Mouse (Mus musculus) liver, embryonic 11.5 days (tissue): ENCODE measurements around the gene Susd5. TPM values are rescaled to one million over a fixed set of nuclear protein-coding genes. Genes with fewer than 3 reads are reported as not detected.
"Not testable (repeated sequence)": the region's sequence is repeated elsewhere in the genome, so short reads cannot be mapped to it uniquely, and the experiment has no call there.

Source experiments
- ATAC-seq: fragments of 200-750 bp; cut with Nextera tagmentation; replicated peaks from 2 replicates; pipeline ENCODE4 v1.8.0; 2017; ENCODE audit warnings: moderate number of reproducible peaks, mild to moderate bottlenecking, moderate TSS enrichment, moderate library complexity; ENCODE audit not compliant: low FRiP score
- DNase-seq: peaks from one replicate; pipeline ENCODE4 v3.0.0-alpha.2; 2017; ENCODE audit warnings: low spot score
- H3K27ac ChIP-seq: fragments of 300-500 bp; sonication (generic); 2 replicates; pipeline ENCODE4 v1.5.1; 2014; ENCODE audit warnings: mild to moderate bottlenecking, low read depth, low read length, control low read depth
- H3K27me3 ChIP-seq: fragments of 300-500 bp; sonication (generic); replicated peaks from 2 replicates; pipeline ENCODE4 v1.6.1; 2014; ENCODE audit warnings: low read length, mixed read lengths; ENCODE audit not compliant: control insufficient read depth, insufficient read depth
- H3K36me3 ChIP-seq: fragments of 300-500 bp; sonication (generic); 2 replicates; pipeline ENCODE4 v1.6.1; 2014; ENCODE audit warnings: mild to moderate bottlenecking, low read length, moderate library complexity, mixed read lengths; ENCODE audit not compliant: control insufficient read depth, insufficient read depth
- H3K4me1 ChIP-seq: fragments of 300-500 bp; sonication (generic); replicated peaks from 2 replicates; pipeline ENCODE4 v1.6.1; 2014; ENCODE audit warnings: low read length, mixed read lengths; ENCODE audit not compliant: control insufficient read depth, insufficient read depth
- H3K4me2 ChIP-seq: fragments of 300-500 bp; sonication (generic); 2 replicates; pipeline ENCODE4 v1.6.1; 2014; ENCODE audit warnings: mild to moderate bottlenecking, control low read depth, moderate library complexity
- H3K4me3 ChIP-seq: fragments of 300-500 bp; sonication (generic); 2 replicates; pipeline ENCODE4 v1.5.1; 2014; ENCODE audit warnings: low read depth, low read length, control low read depth
- H3K9ac ChIP-seq: fragments of 300-500 bp; sonication (generic); 2 replicates; pipeline ENCODE4 v1.6.1; 2014; ENCODE audit warnings: low read depth, low read length, control low read depth
- H3K9me3 ChIP-seq: fragments of 300-500 bp; sonication (generic); 2 replicates; pipeline ENCODE4 v1.6.1; 2016; ENCODE audit warnings: low read length, inconsistent platforms, mixed read lengths; ENCODE audit not compliant: control insufficient read depth
- WGBS: fragments of 180-500 bp; shearing (Covaris S2); extraction: QIAGEN DNeasy Blood & Tissue Kit; methylation state at CpG from one replicate; pipeline ENCODE4 v1.1.7; 2014; 5-methylcytosine and 5-hydroxymethylcytosine counted together
- polyA plus RNA-seq: library from polyadenylated mRNA; unstranded; fragments of >200 nt; fragmentation: Nextera tagmentation; extraction: Ambion mirVana; gene quantifications from 2 replicates; pipeline ENCODE4 v1.2.1, GENCODE M21; 2014

Susd5 gene
- polyA plus RNA-seq, 1 experiment from 2014 or later = 0.04 TPM

DNA sequence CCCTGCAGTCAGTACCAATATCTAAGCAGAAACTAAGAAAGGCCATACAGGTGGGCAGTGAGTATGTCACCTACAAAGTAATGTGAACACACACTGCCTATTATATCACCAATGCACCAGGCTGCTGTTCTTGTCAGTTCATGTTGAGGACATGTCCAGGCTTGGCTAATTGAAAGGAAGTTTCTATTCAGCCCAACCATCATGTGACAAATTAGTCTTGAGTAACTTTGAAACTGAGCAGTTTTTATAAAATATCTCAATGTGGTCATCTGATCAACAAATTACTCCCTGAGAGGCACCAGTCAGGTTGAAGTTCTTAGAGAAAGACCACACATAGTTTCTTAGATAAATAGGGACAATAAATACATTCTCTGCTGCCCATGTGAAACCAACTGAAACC is 65.9 kb downstream of the Susd5 start:
- H3K4me3 ChIP-seq, H3K9ac ChIP-seq, H3K36me3 ChIP-seq, H3K27ac ChIP-seq, H3K4me1 ChIP-seq, H3K27me3 ChIP-seq, DNase-seq, H3K9me3 ChIP-seq, H3K4me2 ChIP-seq, ATAC-seq: not testable (repeated sequence)

DNA sequence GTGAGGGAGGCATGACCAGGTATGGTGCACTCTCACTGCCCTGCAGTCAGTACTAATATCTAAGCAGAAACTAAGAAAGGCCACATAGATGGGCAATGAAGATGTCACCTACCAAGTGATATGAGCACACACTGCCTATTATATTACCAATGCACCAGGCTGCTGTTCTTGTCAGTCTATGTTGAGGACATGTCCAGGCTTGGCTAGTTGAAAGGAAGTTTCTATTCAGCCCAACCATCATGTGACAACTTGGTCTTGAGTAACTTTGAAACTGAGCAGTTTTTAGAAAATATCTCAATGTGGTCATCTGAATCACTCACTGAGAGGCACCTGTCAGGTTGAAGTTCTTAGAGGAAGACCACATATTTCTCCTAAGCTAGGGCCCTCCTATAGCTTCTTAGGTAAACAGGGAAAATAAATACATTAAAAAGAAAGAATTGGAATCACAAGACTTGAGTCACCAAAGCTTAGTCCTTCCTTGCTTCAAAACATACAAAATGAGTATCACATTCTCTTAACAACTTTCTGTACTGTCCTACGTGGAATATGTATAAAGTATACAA is 72.4 kb downstream of the Susd5 start:
- not testable (repeated sequence) for ATAC-seq, H3K9ac ChIP-seq, DNase-seq, H3K36me3 ChIP-seq, H3K27me3 ChIP-seq, H3K4me1 ChIP-seq, H3K4me3 ChIP-seq, H3K4me2 ChIP-seq, H3K27ac ChIP-seq, H3K9me3 ChIP-seq
- 67% methylated on average over 1 of the region's 1 CpGs for WGBS

Other genes starting within 250 kb of the Susd5 start
- 57.4 and 58.5 TPM in 2 replicates for gene Ubp1, start 126.2 kb upstream of the Susd5 start, polyA plus RNA-seq
- 1.8 and 2.0 TPM in 2 replicates for gene Fbxl2, start 10.9 kb upstream of the Susd5 start, polyA plus RNA-seq